Mouse (Mus musculus) left cerebral cortex, adult 2 months (tissue): ENCODE results near the gene Smarcb1. TPM values are rescaled to one million over a fixed set of nuclear protein-coding genes. Genes with fewer than 3 reads are reported as not detected.

Experiments used
- DNase-seq, 2 experiments: peaks; one replicate each; pipeline ENCODE4 v3.0.0; 2021 to 2022; ENCODE audit warnings: low spot score in 2 of 2, mixed read lengths in 1 of 2; ENCODE audit errors: extremely low spot score in 1 of 2
- H3K27ac ChIP-seq: fragments of 200-600 bp; 2 replicates; pipeline ENCODE4 v1.8.1; 2022
- H3K4me3 ChIP-seq: fragments of 200-600 bp; 2 replicates; pipeline ENCODE4 v1.8.1; 2022
- CTCF ChIP-seq: fragments of 200-600 bp; IDR thresholded peaks from 2 replicates; pipeline ENCODE4 v1.8.1; 2022; ENCODE audit warnings: antibody characterized with exemption, mild to moderate bottlenecking, moderate library complexity
- intact Hi-C: fragments of 180-260 bp; cut with DNase I; formaldehyde crosslinking; loops from one replicate; pipeline ENCODE4 v1.15.1; 2025
- total RNA-seq, 2 experiments: library from RNA; stranded (reverse); gene quantifications; 2 replicates each; pipeline ENCODE4 v1.2.3; 2021

Smarcb1 gene
- total RNA-seq, 2 experiments from 2014 or later, result 75.8 to 78.2 TPM

GRCm38 (mm10) chr10:75859107-75859746, 62.2 kb downstream of the Smarcb1 start:
- DNase-seq, result peak; percentile 24 to 33
- intact Hi-C loops, result loop anchor here (5.0 kb wide), 1 partner anchor 97 kb away; the partner anchor contains the start of gene Cabin1
- Histone ChIP-seq H3K4me3 (peak overlapping the region; percentile 98), H3K27ac (peak overlapping the region; percentile 63)
- TF ChIP-seq CTCF, result no peak

- no peak for TF ChIP-seq CTCF
- intact Hi-C loops, result loop anchor here (5.0 kb wide), 1 partner anchor 95 kb away; the partner anchor contains the start of gene Cabin1
- Histone ChIP-seq H3K27ac (no peak overlapping the region), H3K4me3 (no peak overlapping the region)
- DNase-seq, result no peak
Measured at GRCm38 (mm10) chr10:75857598-75857997, 63.8 kb downstream of the Smarcb1 start.

GRCm38 (mm10) chr10:75856976-75857375, 64.4 kb downstream of the Smarcb1 start:
- no peak overlapping the region for H3K27ac ChIP-seq
- intact Hi-C loops, result loop anchor here (5.0 kb wide), 1 partner anchor 95 kb away; the partner anchor contains the start of gene Cabin1
- DNase-seq, result no peak
- TF ChIP-seq CTCF, result no peak
- H3K4me3 ChIP-seq, result no peak overlapping the region

GRCm38 (mm10) chr10:75856155-75856907, 65.1 kb downstream of the Smarcb1 start:
- no peak overlapping the region for H3K27ac ChIP-seq
- intact Hi-C loops, result loop anchor here (5.0 kb wide), 1 partner anchor 94 kb away; the partner anchor contains the start of gene Cabin1
- DNase-seq, result no peak
- TF ChIP-seq CTCF, result no peak
- no peak overlapping the region for H3K4me3 ChIP-seq

GRCm38 (mm10) chr10:75855416-75855981, 65.9 kb downstream of the Smarcb1 start:
- Histone ChIP-seq H3K4me3 (no peak overlapping the region), H3K27ac (no peak overlapping the region)
- no peak for TF ChIP-seq CTCF
- no peak for DNase-seq
- intact Hi-C loops, result loop anchor here (5.0 kb wide), 1 partner anchor 93 kb away; the partner anchor contains the start of gene Cabin1

GRCm38 (mm10) chr10:75854791-75855190, 66.6 kb downstream of the Smarcb1 start:
- DNase-seq, result no peak
- TF ChIP-seq CTCF, result no peak
- no peak overlapping the region for H3K4me3 ChIP-seq
- intact Hi-C loops, result loop anchor here (5.0 kb wide), 1 partner anchor 92 kb away; the partner anchor contains the start of gene Cabin1
- no peak overlapping the region for H3K27ac ChIP-seq

- intact Hi-C loops, result no loop called here
- Histone ChIP-seq H3K4me3 (no peak overlapping the region), H3K27ac (no peak overlapping the region)
- DNase-seq, result no peak
- TF ChIP-seq CTCF, result no peak
Measured at GRCm38 (mm10) chr10:75854096-75854495, 67.3 kb downstream of the Smarcb1 start.

- H3K4me3 ChIP-seq, result no peak overlapping the region
- TF ChIP-seq CTCF, result peak; percentile 73
- DNase-seq, result peak; percentile 81 to 85
- H3K27ac ChIP-seq, result no peak overlapping the region
- intact Hi-C loops, result loop anchor here (1.0 to 2.0 kb wide), 3 partner anchors 109 to 267 kb away; no protein-coding TSS in a partner anchor
Measured at GRCm38 (mm10) chr10:75853452-75853851, 68.0 kb downstream of the Smarcb1 start.

- H3K4me3 ChIP-seq, result no peak overlapping the region
- intact Hi-C loops, result loop anchor here (1.0 to 2.0 kb wide), 3 partner anchors 108 to 266 kb away; no protein-coding TSS in a partner anchor
- no peak overlapping the region for H3K27ac ChIP-seq
- no peak for DNase-seq
- TF ChIP-seq CTCF, result no peak
Measured at GRCm38 (mm10) chr10:75852539-75853125, 68.8 kb downstream of the Smarcb1 start.

- intact Hi-C loops, result loop anchor here (2.0 kb wide), 1 partner anchor 217 kb away; no protein-coding TSS in a partner anchor
- no peak overlapping the region for H3K27ac ChIP-seq
- TF ChIP-seq CTCF, result no peak
Measured at GRCm38 (mm10) chr10:75851681-75852080, 69.7 kb downstream of the Smarcb1 start.

GRCm38 (mm10) chr10:75851076-75851475, 70.3 kb downstream of the Smarcb1 start:
- TF ChIP-seq CTCF, result no peak
- H3K27ac ChIP-seq, result no peak overlapping the region
- DNase-seq, result no peak
- intact Hi-C loops, result no loop called here
- H3K4me3 ChIP-seq, result no peak overlapping the region

More at GRCm38 (mm10) chr10:75851681-75852080, 69.7 kb downstream of the Smarcb1 start:
- DNase-seq, result no peak
- H3K4me3 ChIP-seq, result no peak overlapping the region
